Mouse (Mus musculus): Measurements from ENCODE around the gene Rnf167.
A peak's percentile ranks its signal among the peaks of the same experiment; 100 is the strongest.

The Rnf167 gene

DNA sequence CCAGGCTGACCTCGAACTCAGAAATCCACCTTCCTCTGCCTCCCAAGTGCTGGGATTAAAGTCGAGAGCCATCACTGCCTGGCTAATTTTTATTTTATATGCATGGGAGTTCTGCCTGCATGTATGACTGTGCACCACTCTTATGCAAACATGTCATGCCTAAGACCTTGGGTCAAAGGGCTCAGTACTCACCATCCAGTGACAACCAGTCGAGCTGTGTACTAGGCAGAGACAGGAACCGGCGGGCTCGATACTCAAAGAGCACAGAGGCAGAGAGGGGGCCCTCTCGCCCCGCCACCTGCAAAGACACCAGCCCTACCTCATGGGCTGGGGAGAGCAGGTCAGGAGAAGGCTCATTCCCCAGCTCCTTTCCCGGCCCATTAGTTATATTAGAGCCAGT is 31.1 kb downstream of the Rnf167 start:
- DNase-seq (ENCODE audit: low spot score) = no peak

DNA sequence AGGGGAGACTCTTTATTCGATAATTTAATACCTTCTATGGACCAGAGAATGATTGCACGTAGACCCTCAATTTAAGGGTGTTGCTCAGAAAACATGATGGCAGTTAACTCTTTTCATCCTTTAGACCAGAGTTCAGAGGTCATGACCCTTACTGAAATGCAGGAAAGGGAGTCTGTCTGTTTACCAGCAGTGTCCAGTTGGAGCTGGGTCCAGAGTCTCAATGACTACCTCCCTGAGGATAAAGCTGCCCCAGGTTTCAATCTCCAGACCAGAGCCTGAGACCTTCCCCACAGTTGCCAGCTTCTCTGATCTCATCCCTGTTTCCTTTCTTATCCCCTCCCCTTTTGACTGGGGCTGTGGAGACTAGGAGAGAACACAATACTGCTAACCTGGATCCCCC is 31.5 kb downstream of the Rnf167 start:
- DNase-seq (ENCODE audit: low spot score) = no peak

- DNase-seq (ENCODE audit: low spot score) = no peak
Observed at GRCm38 (mm10) chr11:70679361-70679760, 32.3 kb downstream of the Rnf167 start.

GRCm38 (mm10) chr11:70679894-70680293 is 32.9 kb downstream of the Rnf167 start:
- no peak for DNase-seq (ENCODE audit: low spot score)

GRCm38 (mm10) chr11:70681170-70681569 is 34.1 kb downstream of the Rnf167 start:
- DNase-seq (ENCODE audit: low spot score) = no peak

GRCm38 (mm10) chr11:70681897-70682581 is 35.0 kb downstream of the Rnf167 start:
- no peak for DNase-seq (ENCODE audit: low spot score)

DNA sequence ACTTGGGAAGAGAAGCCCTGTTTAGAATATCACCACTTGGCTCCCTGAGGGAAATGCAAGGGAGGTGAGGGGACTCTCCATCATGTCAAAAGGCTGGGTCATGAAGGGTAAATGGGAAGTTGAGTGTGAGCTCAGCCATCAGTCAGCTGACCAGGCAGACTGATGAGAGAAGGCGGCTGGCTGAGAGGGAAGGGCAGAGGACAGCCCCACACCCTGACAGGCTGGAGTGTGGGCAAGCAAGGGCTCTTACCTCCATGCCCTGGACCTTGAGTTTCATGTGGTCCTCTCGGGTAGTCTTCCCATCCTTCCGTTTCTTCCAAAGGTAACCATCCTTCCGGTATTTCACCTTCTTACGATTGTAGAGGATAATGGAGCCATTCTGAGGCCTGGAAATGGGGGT is 36.6 kb downstream of the Rnf167 start:
- DNase-seq (ENCODE audit: low spot score) = no peak

GRCm38 (mm10) chr11:70686901-70687566 is 40.0 kb downstream of the Rnf167 start:
- peak; percentile 57 for DNase-seq (ENCODE audit: low spot score)

DNA sequence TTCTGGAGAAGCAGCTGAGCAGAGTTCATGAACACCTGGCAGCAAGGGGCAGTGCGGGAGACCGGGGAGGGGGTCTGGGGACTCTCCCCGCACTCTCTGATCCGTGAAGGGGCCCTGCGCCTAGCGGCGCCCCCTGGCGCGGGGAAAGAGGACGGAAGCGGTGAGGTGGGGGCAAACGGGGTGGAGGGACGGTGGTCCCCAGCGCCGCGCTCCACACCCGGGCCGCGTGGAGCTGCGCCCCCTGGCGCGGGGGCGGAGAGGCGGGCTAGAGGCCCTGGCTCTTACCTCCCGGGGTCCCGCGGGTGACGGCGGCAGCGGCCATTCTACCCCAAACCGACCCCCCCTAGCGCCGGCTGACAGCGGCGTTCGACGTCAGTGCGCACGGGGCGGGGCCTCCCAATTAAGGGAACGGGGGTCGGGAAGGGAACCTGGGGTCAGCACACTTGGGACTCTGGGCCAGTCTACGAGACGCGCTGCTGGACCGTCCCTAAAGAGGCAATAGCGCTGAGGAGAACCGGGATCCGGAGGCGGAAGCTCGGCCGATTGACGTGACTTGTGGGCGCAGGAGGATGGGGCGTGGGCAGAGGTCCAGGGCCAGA is 40.7 kb downstream of the Rnf167 start, which contains the start of gene Camta2:
Gene Camta2 (minus strand): TSS at position 505 of the 599 bp plus-strand sequence.
- peak; percentile 94 for DNase-seq (ENCODE audit: low spot score)

GRCm38 (mm10) chr11:70688372-70688771 is 41.3 kb downstream of the Rnf167 start:
- no peak for DNase-seq (ENCODE audit: low spot score)

GRCm38 (mm10) chr11:70689578-70689977 is 42.5 kb downstream of the Rnf167 start:
- no peak for DNase-seq (ENCODE audit: low spot score)

DNA sequence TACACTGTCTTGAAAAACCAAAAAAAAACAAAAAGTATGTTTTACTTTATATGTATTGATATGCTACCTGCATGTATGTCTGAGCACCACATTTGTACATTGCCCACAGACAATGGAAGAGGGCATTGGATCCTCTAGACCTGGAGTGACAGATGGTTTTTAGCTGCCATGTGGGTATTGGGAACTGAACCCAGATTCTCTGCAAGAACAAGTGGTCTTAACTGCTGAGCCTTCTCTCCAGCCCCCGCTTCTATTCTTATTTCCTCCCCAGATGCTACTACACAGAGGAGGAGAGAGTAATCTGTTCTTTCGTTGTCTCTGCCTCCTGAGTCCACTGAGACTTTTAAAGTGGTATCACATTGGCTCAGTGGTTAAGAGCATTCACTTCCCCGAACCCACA is 46.5 kb downstream of the Rnf167 start:
- no peak for DNase-seq (ENCODE audit: low spot score)

- DNase-seq (ENCODE audit: low spot score) = no peak
Observed at GRCm38 (mm10) chr11:70697376-70697775, 50.3 kb downstream of the Rnf167 start.

- no peak for DNase-seq (ENCODE audit: low spot score)
Observed at GRCm38 (mm10) chr11:70699051-70699450, 52.0 kb downstream of the Rnf167 start.

DNA sequence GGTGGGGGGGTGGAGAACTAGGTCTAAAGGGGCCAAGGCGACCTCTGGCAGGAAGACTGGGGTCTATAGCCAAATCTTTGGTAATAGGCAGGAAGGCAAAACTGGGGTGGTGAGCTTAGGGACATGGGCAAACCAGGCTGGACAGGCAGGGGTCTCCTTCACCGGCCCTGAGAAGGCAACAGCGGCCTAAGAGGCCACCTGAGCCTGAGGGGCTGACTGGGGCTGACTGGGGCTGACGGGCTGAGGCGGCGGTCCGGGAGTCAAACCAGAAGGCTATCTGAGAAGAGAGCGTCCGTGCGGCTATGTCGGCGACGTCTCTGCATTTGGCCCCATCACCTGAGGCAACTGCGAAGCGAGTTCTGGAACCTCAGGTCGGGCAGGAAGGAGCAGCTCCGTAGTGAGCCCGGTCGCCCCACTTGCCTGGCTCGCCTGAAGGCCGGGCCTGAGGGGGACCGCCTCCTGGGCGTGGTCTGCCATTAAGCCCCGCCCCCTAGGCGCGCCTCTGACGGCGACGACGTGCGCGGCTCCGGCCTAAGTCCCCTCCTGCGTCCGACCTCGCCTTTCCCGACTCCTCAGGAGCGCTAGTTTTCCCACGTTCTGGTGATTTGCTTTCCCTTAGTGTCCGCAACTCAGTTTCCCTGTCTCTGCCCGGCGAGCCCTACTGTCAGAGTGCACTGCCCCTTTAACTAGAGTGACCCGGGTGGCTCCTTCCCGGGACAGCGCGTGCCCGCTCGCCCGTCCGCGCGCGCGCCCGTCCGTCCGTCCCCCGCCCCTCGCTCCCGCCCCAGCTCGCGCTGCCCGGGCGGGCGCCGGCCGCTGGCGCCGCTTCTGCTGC is 52.9 kb downstream of the Rnf167 start, which contains the start of the genes Inca1 and Kif1c:
Gene Inca1 (minus strand): TSS at position 434 of the 835 bp plus-strand sequence.
Gene Kif1c (plus strand): TSS at position 827 of the 835 bp plus-strand sequence.
- DNase-seq (ENCODE audit: low spot score) = peak; percentile 99

GRCm38 (mm10) chr11:70700613-70701012 is 53.6 kb downstream of the Rnf167 start:
- peak; percentile 82 for DNase-seq (ENCODE audit: low spot score)

All from testis, postnatal 10 days (tissue).